Mouse (Mus musculus) E14TG2a.4 (cell line): Measurements from ENCODE around the gene 4933405O20Rik.

Experiments
- CTCF ChIP-seq: conservative IDR thresholded peaks from 2 replicates; pipeline ENCODE4 v1.5.1; 2014; ENCODE audit warnings: low read length
- NANOG ChIP-seq: IDR thresholded peaks from 2 replicates; pipeline ENCODE4 v1.6.1; 2014; ENCODE audit warnings: borderline replicate concordance, low read length, mixed read lengths
- POU5F1 ChIP-seq: IDR thresholded peaks from 2 replicates; pipeline ENCODE4 v1.6.1; 2014; ENCODE audit warnings: low read length, borderline replicate concordance

- no peak for TF ChIP-seq CTCF
- no peak for TF ChIP-seq NANOG
- TF ChIP-seq POU5F1 = no peak
These were observed 15.1 kb downstream of the 4933405O20Rik start for GRCm38 (mm10) chr7:50614101-50614500.
